Mouse (Mus musculus) layer of hippocampus, postnatal 14 days (tissue): ENCODE data around the gene Eif3i. TPM values are rescaled to one million over a fixed set of nuclear protein-coding genes. Genes with fewer than 3 reads are reported as not detected.

Source experiments
- DNase-seq, 2 experiments: peaks; one replicate each; pipeline ENCODE4 v3.0.0; 2021 to 2022; ENCODE audit warnings: low spot score in 2 of 2, mixed read lengths in 1 of 2
- total RNA-seq, 2 experiments: library from RNA; stranded (reverse); gene quantifications; 2 replicates each; pipeline ENCODE4 v1.2.3; 2021

Gene Eif3i
- total RNA-seq, 2 experiments from 2014 or later: 121 to 128 TPM

DNA sequence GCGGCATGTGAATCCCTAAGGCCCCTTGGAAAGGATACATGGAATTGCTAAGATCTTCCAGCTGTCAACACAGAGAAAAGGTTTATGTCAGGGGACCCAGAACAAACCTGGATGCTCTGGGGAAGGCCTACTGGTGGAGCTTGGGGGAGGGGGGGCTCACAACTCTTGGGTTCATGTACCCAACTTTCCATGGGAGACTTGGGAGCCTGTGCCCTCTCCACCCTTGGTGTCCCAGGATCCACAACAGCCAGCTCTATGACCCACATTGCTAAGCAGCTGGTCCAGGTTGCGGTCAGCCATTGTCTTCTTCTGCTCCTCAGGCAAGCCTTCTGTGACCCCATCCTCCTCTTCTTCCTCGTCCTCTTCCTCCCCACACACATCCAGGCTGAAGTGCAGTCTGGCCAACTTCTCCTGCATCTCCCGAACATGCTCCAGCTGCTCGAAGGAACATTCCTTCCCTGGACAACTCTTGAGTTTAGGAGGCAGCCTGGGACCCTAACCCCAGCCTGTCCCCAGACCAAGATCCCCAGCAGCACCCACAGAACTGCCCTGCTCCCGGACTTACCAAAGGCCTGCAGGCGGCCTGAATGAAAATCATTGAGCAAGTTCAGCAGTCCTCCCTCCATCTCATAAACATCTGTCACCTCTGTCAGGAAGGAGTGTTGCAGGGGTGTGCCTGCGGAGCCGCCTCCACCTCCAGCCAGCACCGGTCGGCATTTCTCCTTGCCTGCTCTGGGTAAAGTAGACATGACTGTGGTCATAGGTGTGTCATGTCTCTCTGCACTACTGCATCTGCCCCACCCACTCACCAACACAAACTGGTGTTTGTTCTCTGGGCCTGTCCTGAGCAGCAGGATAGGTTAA, 20.2 kb upstream of the Eif3i start:
- no peak for DNase-seq

DNA sequence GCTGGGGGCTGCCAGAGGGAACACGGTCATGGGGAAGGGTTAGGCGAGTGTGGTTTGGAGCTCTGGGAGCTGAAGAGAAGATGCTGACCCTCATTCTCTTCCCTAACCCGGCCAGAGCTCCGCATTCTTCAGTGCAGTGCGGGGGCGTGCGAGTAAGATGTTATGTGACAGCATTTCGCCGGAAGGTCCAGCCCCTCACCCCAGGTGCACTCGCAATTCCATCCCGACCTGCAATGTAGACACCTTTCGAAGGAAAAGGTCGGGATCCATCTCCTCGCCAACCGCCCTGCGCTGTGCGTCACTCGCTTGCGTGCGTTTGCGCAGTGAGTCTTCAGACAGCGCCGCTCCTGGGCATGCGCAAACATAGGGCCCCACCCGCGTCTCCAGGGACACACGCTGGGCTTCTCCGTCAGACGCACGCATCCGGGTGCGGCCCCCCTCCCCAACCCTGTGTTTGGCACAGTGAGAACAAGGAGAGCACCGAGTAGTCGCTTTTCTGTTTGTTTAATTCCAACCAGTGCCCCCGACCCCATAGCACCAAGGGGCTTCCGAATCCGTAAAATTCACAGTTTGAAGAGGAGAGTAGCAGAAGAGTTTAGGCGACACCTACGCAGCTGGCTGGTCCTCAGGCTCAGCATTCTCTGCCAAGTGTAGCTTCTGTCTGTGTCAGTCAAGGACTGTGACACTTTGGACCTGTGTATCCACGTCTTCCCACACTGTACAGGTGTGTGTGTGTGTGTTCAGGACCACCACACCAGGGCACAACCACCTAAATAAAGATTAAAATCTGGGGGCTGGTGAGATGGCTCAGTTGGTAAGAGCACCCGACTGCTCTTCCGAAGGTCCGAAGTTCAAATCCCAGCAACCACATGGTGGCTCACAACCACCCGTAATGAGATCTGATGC, 18.6 kb upstream of the Eif3i start, which contains the start of gene Iqcc:
Gene Iqcc, minus strand, starts transcription at position 314 of the 906 bp plus-strand sequence.
- peak; percentile 94 to 97 for DNase-seq

DNA sequence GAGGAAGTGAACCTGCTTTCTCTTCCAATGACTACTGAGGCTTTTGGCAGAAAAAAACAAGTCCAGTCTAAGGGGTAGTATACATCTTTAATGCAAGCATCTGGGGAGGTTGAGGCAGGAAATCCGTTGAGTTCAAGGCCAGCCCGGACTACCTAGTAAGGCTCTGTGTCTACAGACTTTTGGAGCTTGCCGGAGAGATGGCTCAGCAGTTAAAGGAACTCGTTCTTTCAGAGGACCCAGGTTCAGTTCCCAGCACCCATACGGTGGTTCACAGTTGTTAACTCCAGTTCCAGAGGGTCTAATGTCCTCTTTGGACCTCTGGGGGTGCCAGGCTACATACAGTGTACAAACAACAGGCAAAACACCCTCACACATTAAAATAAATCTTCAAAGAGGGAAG, 17.6 kb upstream of the Eif3i start:
- no peak for DNase-seq

DNA sequence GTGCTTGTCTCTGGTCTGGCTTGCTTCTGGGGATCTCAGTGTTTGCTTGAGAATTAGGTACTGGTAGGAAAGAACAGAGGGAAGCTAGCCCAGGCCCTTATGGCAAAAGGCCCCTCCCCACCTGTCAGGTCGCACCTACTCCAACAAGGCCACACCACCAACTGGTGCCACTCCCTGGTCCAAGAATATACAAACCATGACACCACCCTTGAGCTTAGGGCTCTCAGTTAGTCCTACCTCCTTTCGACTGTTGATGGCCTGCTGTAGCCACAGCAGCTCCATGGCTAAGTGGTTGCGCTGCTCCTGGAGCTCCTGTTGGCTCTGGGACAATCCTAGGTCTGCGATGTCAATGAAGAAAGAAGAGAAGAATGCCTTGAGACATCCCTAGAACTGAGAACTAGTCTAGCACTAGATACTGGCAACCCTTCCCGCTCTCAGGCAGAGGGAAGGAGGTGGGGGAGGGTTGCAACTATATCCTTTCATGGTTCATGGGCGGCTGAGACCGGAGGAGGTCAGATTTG, 16.7 kb upstream of the Eif3i start:
- DNase-seq: no peak

DNA sequence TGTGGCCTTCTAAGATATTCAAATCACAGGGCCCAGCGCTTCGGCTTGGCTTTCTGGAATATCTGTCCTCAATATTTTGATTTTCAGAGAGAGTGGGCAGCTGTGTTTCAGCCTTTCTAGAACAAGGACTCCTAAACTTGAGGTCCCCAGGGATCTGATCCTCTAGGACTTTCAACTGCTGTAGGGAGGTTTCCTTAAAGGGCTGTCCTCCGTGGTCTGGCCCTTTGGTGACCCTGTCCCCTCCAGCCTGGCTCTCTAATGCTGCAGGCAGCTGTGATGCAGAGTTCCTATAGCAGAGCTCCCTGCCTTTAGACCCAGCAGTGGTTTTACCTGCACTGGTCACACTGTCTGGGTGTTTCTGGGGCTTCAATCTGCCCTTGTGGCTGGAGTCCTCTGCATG, 16.2 kb upstream of the Eif3i start:
- no peak for DNase-seq

DNA sequence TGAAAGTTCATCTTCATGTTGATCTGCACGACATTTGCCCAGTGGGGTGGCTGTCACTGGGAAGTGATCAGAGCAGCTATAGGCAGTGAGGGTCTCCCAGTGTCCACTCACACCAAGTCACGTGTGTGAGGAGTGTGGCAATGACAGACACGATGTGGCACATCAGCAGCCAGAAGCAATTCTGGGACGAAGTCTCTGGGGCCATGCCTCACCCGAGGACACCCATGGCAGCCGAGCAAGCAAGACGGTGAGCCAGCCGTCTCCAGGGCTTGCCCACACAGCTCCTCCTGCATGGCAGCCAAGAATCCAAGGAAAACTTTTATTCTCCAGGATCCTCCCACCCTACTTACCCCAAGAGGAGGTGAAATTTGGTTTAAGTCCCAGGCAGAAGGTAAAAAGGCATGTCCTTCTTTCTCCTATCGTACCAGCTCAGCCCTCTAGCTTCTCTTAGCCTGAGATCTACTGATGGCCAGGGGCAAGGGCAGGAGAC, 15.4 kb upstream of the Eif3i start:
- no peak for DNase-seq

DNA sequence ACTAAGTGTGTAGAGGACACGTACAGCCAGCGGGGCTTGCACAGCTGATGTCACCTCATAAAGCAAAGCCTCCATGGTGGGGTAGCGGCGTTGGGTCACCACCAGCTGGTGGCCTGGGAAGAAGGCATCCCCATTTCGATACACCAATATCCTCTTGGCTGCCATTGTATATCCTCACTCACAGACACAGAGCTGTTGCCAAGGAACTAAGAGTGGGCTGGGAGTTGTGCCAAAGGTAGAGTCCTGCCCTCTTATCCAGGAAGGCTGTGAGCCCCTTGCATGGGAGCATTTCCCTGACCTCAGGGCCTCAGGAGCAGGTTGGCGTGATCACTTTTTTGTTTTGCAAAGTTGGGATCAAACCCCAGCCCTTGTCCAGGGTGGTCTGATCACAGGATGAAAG, 13.6 kb upstream of the Eif3i start, which contains the start of gene Dcdc2b:
Gene Dcdc2b, minus strand, starts transcription at position 165 of the 400 bp plus-strand sequence.
- DNase-seq: no peak

DNA sequence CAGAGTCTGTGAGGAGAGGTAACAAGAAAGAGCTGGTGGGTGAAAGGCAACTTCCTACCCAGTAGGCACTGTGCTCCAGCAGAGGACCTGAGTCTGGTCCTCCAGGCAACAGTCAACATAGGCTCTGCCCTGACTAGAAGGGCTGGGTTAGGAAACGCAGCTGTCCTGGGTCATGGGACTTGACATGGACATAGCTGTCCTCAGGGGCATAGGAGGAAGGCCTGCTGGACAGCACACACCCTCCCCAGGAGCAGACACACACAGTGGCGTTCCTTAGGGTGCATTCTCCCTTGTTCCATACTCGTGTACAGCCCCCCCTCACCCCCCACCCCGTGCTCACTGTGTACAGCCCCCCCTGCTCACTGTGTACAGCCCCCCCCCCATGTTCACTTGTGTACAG, 10.0 kb upstream of the Eif3i start:
- no peak for DNase-seq

DNA sequence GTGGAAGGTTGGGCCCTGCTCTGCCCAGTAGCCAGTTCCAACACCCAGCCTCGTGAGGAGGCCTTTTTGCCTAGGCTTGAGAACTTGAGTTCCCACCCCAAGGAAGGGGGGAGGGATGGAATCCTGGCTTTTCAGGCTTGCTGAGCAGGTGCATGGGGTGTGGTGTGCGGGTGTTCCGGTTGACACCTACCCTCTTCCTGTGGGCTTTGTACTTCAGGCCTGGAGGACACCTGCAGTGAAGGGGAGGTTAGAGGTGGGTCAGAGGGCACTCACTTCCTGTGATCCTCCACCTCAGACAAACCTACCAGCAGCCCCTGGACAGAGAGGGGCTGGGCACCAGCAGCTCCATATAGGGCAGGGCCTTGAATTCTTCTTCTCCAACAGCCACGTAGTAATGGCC, 9.6 kb upstream of the Eif3i start:
- DNase-seq: no peak

DNA sequence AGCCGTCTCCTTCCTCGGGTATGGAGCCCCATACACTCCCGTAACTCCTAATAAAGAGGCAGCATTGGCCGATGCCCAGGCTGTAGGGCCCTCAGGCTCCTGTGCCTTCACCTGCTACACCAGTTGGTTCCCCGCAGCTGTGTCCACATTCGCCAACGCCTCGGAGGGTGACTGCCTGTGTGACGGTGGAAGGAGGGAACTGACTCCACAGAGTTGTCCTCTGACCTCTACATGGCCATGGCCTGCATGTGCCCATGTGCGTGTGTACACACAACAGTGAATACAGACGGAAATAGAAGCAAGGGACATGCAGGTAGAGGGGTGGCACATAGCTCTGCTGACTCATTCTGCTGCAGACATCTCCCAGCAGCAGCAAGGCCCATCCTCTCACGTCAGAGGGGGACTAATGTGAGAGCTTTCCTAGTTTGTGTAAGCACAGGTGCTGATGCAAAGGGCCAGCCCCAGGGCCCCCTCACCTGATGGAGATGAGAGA, 8.7 kb upstream of the Eif3i start:
- DNase-seq: no peak

DNA sequence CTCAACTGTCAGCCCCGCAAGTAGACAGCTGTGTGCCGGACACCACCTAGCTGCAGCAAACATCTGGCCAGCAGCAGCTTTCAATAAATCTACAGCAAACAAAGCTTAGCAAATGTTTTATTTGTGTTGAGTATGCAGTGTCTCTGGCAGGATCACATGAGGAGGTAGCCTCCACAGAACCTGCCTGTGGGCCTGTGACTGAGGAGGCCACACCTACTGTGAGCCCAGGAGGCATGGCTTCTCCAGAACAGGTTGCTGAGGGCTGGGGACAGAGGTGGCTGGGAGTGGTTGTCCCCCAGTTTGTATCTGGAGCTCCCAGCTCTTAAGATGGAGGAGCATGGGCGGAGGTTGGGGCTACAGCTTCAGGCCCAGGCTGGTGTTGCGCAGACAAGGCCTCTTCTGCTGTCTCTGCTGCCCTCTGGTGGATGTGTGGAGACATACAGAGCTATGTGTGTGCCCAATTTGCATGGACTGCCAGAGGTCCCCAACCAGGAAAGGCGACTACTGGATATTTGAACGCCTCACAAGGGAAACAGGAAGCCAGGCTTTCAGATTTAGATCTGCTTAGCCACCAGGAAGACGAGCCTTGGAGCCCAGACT, 8.1 kb upstream of the Eif3i start:
- DNase-seq: peak; percentile 79 to 88

DNA sequence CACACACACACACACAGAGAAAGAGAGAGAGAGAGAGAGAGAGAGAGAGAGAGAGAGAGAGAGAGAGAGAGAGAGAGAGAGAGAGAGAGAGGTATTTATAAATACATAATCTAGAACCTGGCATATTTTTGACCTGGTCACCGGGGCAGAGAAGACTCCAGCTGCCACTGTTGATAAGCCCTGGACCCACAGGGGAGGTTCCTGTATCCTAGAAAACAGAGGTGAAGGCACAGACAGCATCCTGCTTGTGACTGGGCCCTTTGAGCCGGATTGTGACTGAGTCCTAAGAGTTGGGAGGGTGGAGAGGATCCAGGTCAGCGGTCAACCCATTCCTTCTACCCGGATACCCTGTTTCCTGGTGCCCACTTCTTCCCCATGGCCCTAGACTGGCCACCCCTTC, 11.6 kb downstream of the Eif3i start:
- DNase-seq: no peak

DNA sequence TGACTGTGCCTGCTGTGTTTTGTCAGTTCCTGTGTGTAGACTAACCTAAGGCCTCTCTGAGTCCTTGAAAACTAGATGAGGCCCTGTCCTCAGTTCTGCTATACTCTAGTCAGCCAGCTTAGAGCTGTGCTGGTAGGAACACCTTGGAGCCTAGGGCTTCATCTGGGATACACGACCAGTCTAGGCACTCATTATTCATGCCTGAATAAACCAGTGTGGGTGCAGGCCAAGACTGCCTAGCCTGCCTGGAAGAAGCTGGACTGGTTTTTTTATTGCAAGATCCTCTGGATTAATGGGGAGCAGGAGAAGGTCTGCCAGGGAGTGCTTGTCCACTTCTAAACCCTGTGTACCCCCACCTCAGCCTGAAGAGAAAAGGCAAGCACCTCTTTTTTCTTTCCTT, 13.5 kb downstream of the Eif3i start:
- no peak for DNase-seq

DNA sequence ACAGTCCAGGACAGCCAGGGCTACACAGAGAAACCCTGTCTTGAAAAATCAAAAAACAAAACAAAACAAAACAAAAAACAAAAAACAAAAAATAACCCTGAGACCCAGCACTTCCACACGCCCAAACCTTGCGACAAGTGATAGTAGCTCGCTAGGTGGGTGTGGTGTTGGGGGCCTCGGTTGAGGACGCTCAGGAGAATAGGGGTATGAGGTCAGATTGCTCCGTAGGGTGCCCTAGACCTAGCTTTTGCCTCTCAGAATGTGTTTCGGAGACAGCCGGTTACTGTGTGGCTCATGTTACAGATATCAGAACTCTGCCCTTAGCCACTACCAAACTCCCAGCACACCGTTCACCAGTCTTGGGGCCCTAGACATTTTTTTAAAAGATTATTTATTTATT, 14.7 kb downstream of the Eif3i start:
- DNase-seq: no peak

DNA sequence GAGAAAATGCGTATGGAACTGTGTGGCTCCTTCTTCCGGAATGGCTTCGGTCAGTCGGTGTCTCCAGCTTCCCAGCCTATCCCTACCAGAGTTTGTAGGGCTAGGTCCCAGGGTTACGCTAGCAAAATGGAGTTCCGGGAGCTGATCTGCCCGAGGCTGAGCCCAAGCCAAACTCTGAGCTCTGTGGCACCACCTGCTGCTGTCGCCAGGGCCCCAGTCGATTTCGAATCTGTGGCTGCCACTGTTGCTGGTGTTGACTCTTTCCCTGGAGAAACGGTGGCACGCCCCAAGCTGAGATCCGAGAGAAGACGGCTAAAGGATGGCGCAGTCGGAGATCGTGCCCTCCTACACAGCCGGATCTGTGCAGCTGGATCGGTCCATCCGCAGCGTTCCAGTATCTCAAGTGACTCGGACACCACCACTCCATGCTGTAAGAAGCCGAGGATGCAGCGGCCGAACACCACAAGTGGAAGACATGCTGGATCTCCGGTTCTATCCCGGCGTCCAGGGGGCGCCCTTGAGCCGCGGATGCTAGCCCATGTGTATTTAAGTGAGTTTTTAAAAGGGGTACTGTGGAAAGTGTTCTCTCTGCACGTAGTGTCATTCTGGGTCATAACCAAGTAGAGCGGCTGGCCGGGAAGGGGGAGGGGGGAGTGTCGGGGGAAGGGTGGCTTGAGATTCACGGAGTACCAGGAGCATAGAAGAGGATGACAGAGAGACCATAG, 15.4 kb downstream of the Eif3i start:
- peak; percentile 86 to 89 for DNase-seq

DNA sequence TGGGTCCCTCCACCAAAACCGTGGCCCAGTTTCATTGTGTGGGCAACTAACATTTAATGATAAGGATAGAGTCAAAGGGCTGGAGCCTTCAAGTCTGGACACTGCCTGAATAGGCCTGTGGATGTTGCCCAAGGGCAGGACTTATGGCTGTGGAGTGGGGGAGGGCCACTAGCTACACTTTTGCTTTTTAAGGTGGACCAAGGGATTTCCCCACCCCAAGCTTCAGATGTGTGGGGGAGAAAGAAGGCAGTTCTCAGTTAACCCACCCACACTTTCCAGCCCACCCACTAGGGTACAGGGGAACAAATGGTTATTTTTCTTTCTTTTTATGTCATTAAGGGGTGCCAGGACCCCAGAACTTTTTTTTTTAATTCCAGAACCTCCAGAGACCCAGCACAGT, 16.1 kb downstream of the Eif3i start:
- no peak for DNase-seq

DNA sequence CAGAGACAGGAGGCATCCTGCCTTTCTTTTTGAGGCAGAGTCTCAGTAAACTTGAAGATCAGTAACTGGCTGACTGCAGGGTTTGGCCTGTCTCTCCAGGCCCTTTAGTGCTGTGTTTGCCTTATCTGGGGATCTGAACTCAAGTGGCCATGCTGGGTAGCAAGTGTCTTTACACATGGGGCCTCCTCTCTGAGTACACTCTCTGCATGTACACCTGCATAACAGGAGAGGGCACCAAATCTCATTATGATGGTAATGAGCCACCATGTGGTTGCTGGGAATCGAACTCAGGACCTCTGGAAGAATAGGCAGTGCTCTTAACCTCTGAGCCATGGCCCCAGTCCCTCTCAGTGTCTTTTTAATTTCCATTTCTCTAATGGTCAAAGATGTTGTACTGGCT, 18.2 kb downstream of the Eif3i start:
- DNase-seq: no peak

DNA sequence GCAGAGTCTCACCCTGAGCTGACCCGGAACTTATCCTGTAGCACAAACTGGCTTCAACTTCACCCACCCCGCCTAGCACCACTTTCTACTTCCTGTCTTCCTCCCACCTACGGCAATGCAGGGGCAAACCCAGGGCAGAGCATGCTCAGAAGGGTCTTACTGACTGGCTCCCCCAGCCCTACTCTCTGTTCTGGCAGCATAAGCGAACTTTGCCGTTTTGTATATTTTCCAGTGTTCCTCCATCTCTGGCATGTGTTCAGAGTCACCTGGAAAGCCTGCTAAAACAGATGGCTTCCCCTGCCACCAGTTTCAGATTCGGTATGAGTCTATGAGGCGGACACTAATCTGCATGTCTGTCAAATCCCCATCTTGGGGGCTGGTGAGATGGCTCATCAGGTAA, 20.1 kb downstream of the Eif3i start:
- DNase-seq: peak in 1 of 2 experiments; percentile 26

DNA sequence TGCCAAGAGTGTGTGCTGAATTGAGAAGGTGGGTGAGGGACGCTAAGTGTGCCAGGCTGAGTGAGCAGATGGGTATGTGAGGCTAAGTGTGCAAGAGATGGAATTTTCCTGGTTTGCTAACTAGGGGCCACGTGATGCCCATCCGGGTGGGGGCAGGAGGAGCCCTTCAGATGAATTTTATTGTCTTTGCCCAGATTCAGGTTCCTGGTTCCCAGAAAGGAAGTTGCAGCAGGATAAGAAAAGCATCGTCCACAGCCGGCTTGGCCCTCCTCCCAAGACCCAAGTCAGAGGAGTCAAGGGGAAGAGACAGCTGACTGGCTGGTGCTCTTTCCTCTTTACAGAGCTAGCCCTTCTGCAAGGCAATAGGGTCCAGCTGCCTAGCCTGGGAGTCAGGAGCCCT, 22.0 kb downstream of the Eif3i start, which contains the start of gene Fam167b:
Gene Fam167b, minus strand, starts transcription at position 84 of the 400 bp plus-strand sequence.
- no peak for DNase-seq

DNA sequence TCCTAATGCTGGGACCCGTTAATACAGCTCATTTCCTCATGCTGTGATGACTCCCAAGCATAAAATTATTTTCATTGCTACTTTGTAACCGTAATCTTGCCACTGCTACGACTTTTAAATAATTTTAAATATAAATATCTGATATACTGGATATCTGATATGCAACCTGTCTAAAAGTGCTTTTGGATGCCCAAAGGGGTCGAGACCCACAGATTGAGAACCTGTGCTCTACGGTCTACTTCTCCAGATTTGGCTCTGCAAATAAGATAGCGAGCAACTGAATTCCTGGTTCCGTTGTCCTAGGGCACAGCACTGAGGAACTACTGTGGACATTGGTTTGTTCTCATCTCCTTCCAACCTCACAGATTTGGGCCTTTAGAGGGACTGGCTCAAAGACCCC, 22.8 kb downstream of the Eif3i start:
- no peak for DNase-seq
